17 mouse cellular contexts compared by ENCODE assay signal in genomic region chr5:41830100-41830499, GRCm38 (mm10).
"Had no signal": no experiment of that assay in that cellular context is flagged by ENCODE, and none has a peak within 500 bp of the region (broad histone marks: within the 10 kb centered on the region; RNA-seq: fewer than 3 reads in every experiment).

No protein-coding gene starts in this region.

- H3K27me3 ChIP-seq: lung, embryonic 15.5 days; megakaryocyte, embryonic 14.5 days; midbrain, embryonic 13.5 days; midbrain, embryonic 15.5 days; neural tube, embryonic 12.5 days; stomach, embryonic 15.5 days had no signal

- H3K27ac ChIP-seq: lung, embryonic 15.5 days; macrophage; midbrain, embryonic 13.5 days; midbrain, embryonic 15.5 days; neural tube, embryonic 12.5 days; stomach, embryonic 15.5 days; stomach, postnatal 0 days had no signal

- H3K4me2 ChIP-seq: lung, embryonic 15.5 days; midbrain, embryonic 11.5 days; midbrain, embryonic 13.5 days; midbrain, embryonic 15.5 days; neural tube, embryonic 12.5 days; stomach, embryonic 15.5 days had no signal

- H3K4me1 ChIP-seq: lung, embryonic 15.5 days; megakaryocyte, embryonic 14.5 days; midbrain, embryonic 13.5 days; midbrain, embryonic 15.5 days; neural tube, embryonic 12.5 days; stomach, embryonic 15.5 days had no signal

- H3K9me3 ChIP-seq: lung, embryonic 15.5 days; megakaryocyte, embryonic 14.5 days; midbrain, embryonic 13.5 days; midbrain, embryonic 15.5 days; neural tube, embryonic 12.5 days; stomach, embryonic 15.5 days had no signal

- ATAC-seq: lung, postnatal 0 days; midbrain, embryonic 13.5 days; midbrain, embryonic 15.5 days had no signal

- H3K4me3 ChIP-seq: lung, embryonic 15.5 days; megakaryocyte, embryonic 14.5 days; midbrain, embryonic 13.5 days; midbrain, embryonic 15.5 days; neural tube, embryonic 12.5 days; stomach, embryonic 15.5 days had no signal

- H3K9ac ChIP-seq: lung, embryonic 15.5 days; midbrain, embryonic 13.5 days; midbrain, embryonic 15.5 days; neural tube, embryonic 12.5 days; stomach, embryonic 15.5 days had no signal

- DNase-seq: lung, adult 2 months; lung, postnatal 14 days; lung, postnatal 36 days; right cerebral cortex, postnatal 14 days; thymus, adult 2 months; thymus, postnatal 25 days; thymus, postnatal 4 days had no signal
